Comparison of ENCODE assay signal across 10 mouse cellular contexts in the genomic region with DNA sequence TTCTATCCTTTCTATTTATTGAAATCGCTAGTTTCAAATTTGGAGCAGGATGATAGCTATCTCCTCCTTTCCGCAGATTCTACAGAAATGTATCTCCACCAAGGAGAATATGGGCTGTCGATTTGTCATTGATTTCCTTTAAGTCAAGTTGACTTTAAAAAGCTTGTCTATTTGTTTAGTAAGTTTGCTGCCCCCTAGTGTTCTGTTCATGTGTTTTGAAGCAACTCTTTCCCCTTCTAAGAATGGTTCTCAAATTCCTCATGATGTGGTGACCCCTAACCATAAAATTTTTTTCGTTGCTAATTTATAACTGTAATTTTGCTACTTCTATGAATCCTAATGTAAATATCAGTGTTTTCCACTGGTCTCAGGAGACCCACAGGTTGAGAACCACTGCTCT.
DNase-seq lines count a peak whose midpoint lies in the region; ATAC-seq and TF ChIP-seq lines count a peak whose summit lies in the region.
"Had no signal": no experiment of that assay in that cellular context is flagged by ENCODE, and none has a peak within 500 bp of the region (broad histone marks: within the 10 kb centered on the region; RNA-seq: fewer than 3 reads in every experiment).

No protein-coding gene starts in this region.

- peaks cover 35% of the 10 kb centered on the region for H3K36me3 ChIP-seq in forebrain, embryonic 14.5 days (ENCODE audit: control insufficient read depth, insufficient read depth, low read length)
- H3K36me3 ChIP-seq in forebrain, embryonic 10.5 days (replicated peaks) = peaks cover 16% of the 10 kb centered on the region
- peaks cover 10% of the 10 kb centered on the region; the same call in 1 of the 2 replicates for H3K36me3 ChIP-seq in limb, embryonic 14.5 days (ENCODE audit: control insufficient read depth, insufficient read depth, low read length)
- H3K36me3 ChIP-seq in limb, embryonic 10.5 days = no peaks in the 10 kb centered on the region
- H3K36me3 ChIP-seq in MEL (ENCODE audit: control insufficient read depth in 1 of 2, insufficient read depth in 2 of 2, low read length in 2 of 2) = no peaks in the 10 kb centered on the region
- no peaks in the 10 kb centered on the region for H3K36me3 ChIP-seq in forebrain, embryonic 11.5 days (ENCODE audit: control insufficient read depth, insufficient read depth, low read length)

- H3K4me3 ChIP-seq in forebrain, embryonic 14.5 days (ENCODE audit: low read depth, low read length) = no peak overlapping the region
- H3K4me3 ChIP-seq in forebrain, embryonic 10.5 days = no peak overlapping the region
- H3K4me3 ChIP-seq in limb, embryonic 14.5 days (replicated peaks; ENCODE audit: low read length) = no peak overlapping the region
- H3K4me3 ChIP-seq in limb, embryonic 10.5 days = no peak overlapping the region
- no peak overlapping the region for H3K4me3 ChIP-seq in MEL (ENCODE audit: control insufficient read depth in 1 of 2, insufficient read depth in 1 of 2, low read depth in 2 of 2, low read length in 2 of 2)
- no peak overlapping the region for H3K4me3 ChIP-seq in forebrain, embryonic 11.5 days (ENCODE audit: low read depth, low read length)
- H3K4me3 ChIP-seq: limb, embryonic 12.5 days had no signal

- peak in 1 of 3 experiments; percentile 48; a peak in 2 of 6 replicates for TF ChIP-seq CTCF in MEL (IDR thresholded peaks at IDR 0.05 in 2 of 3, conservative IDR thresholded peaks at IDR 0.05 in 1 of 3; ENCODE audit: control insufficient read depth in 1 of 3, insufficient read depth in 1 of 3, low read depth in 2 of 3, low read length in 3 of 3, poor library complexity in 1 of 3, severe bottlenecking in 1 of 3)

- H3K4me2 ChIP-seq in forebrain, embryonic 14.5 days (ENCODE audit: low read length) = no peak overlapping the region
- no peak overlapping the region for H3K4me2 ChIP-seq in limb, embryonic 14.5 days (replicated peaks; ENCODE audit: low read depth, low read length, severe bottlenecking)
- H3K4me2 ChIP-seq in forebrain, embryonic 11.5 days (ENCODE audit: low read depth, low read length, severe bottlenecking) = no peak overlapping the region
- H3K4me2 ChIP-seq: limb, embryonic 12.5 days had no signal

- no peak for TF ChIP-seq POLR2A in limb, embryonic 14.5 days (IDR thresholded peaks at IDR 0.05; ENCODE audit: borderline replicate concordance, extremely low read depth, insufficient read depth, insufficient read length)
- no peak for TF ChIP-seq POLR2A in MEL (IDR thresholded peaks at IDR 0.05; ENCODE audit: control insufficient read depth in 1 of 2, insufficient read depth in 1 of 2, low read depth in 1 of 2, low read length in 2 of 2, poor library complexity in 1 of 2)

- DNase-seq in forebrain, embryonic 14.5 days (ENCODE audit: low spot score) = peak; percentile 87
- no peak for DNase-seq in forebrain, embryonic 10.5 days (ENCODE audit: extremely low spot score, low spot score)
- DNase-seq in limb, embryonic 14.5 days (ENCODE audit: low spot score) = peak; percentile 75
- DNase-seq in limb, embryonic 10.5 days (ENCODE audit: low spot score) = no peak
- peak; percentile 37 for DNase-seq in MEL (ENCODE audit: low read depth, low spot score)
- peak; percentile 64 for DNase-seq in lung, postnatal 14 days
- DNase-seq in forebrain, embryonic 11.5 days (ENCODE audit: low spot score) = no peak

- H3K4me1 ChIP-seq in forebrain, embryonic 14.5 days (ENCODE audit: control insufficient read depth, insufficient read depth, low read length) = no peaks in the 10 kb centered on the region
- H3K4me1 ChIP-seq in forebrain, embryonic 10.5 days = no peaks in the 10 kb centered on the region
- no peaks in the 10 kb centered on the region for H3K4me1 ChIP-seq in limb, embryonic 14.5 days (ENCODE audit: control insufficient read depth, insufficient read depth, low read length)
- no peaks in the 10 kb centered on the region for H3K4me1 ChIP-seq in limb, embryonic 10.5 days
- no peaks in the 10 kb centered on the region for H3K4me1 ChIP-seq in MEL (ENCODE audit: control insufficient read depth in 1 of 2, insufficient read depth in 2 of 2, low read length in 2 of 2)
- no peaks in the 10 kb centered on the region for H3K4me1 ChIP-seq in forebrain, embryonic 11.5 days (replicated peaks; ENCODE audit: control insufficient read depth, insufficient read depth, low read length)
- H3K4me1 ChIP-seq: limb, embryonic 12.5 days had no signal

- no peak overlapping the region for H3K9ac ChIP-seq in forebrain, embryonic 14.5 days (ENCODE audit: low read length)
- H3K9ac ChIP-seq in limb, embryonic 14.5 days (ENCODE audit: low read depth, low read length, severe bottlenecking) = no peak overlapping the region
- H3K9ac ChIP-seq in MEL (ENCODE audit: control insufficient read depth, low read depth, low read length, poor library complexity, severe bottlenecking) = no peak overlapping the region
- no peak overlapping the region for H3K9ac ChIP-seq in forebrain, embryonic 11.5 days (ENCODE audit: low read length)
- H3K9ac ChIP-seq: limb, embryonic 12.5 days had no signal

- ATAC-seq in forebrain, embryonic 14.5 days = no peak
- ATAC-seq in limb, embryonic 14.5 days (ENCODE audit: low FRiP score, low read depth) = no peak
- ATAC-seq in granulocyte monocyte progenitor cell, adult 5-6 weeks (replicated peaks; ENCODE audit: poor library complexity, severe bottlenecking) = no peak
- no peak for ATAC-seq in forebrain, embryonic 11.5 days (replicated peaks; ENCODE audit: low FRiP score)
- ATAC-seq: activated CD4-positive, CD25-positive, alpha-beta regulatory T cell, adult 4 months had no signal

- peak; percentile 19 for TF ChIP-seq RAD21 in MEL (IDR thresholded peaks at IDR 0.05; ENCODE audit: low read depth, low read length)

- no peaks in the 10 kb centered on the region for H3K27me3 ChIP-seq in forebrain, embryonic 14.5 days (replicated peaks; ENCODE audit: control insufficient read depth, insufficient read depth, low read length)
- H3K27me3 ChIP-seq in forebrain, embryonic 10.5 days (ENCODE audit: poor library complexity, severe bottlenecking) = no peaks in the 10 kb centered on the region
- H3K27me3 ChIP-seq in limb, embryonic 14.5 days (ENCODE audit: control insufficient read depth, insufficient read depth, low read length) = no peaks in the 10 kb centered on the region
- H3K27me3 ChIP-seq in limb, embryonic 10.5 days (ENCODE audit: low read depth, poor library complexity, severe bottlenecking) = no peaks in the 10 kb centered on the region
- H3K27me3 ChIP-seq in MEL (ENCODE audit: control insufficient read depth in 1 of 2, insufficient read depth in 2 of 2, low read length in 2 of 2) = no peaks in the 10 kb centered on the region
- no peaks in the 10 kb centered on the region for H3K27me3 ChIP-seq in forebrain, embryonic 11.5 days (ENCODE audit: control insufficient read depth, insufficient read depth, low read length)
- H3K27me3 ChIP-seq: limb, embryonic 12.5 days had no signal

- H3K79me2 ChIP-seq in MEL (ENCODE audit: control insufficient read depth, insufficient read depth, low read length, poor library complexity) = no peaks in the 10 kb centered on the region

- no peak overlapping the region for H3K27ac ChIP-seq in forebrain, embryonic 14.5 days (ENCODE audit: low read depth, low read length)
- no peak overlapping the region for H3K27ac ChIP-seq in forebrain, embryonic 10.5 days
- no peak overlapping the region for H3K27ac ChIP-seq in limb, embryonic 14.5 days (replicated peaks; ENCODE audit: low read depth, low read length)
- H3K27ac ChIP-seq in limb, embryonic 10.5 days = no peak overlapping the region
- no peak overlapping the region for H3K27ac ChIP-seq in MEL (ENCODE audit: control insufficient read depth, low read depth, low read length)
- H3K27ac ChIP-seq in forebrain, embryonic 11.5 days (ENCODE audit: low read depth, low read length) = no peak overlapping the region
- H3K27ac ChIP-seq: limb, embryonic 12.5 days had no signal

- H3K9me3 ChIP-seq in forebrain, embryonic 14.5 days (replicated peaks; ENCODE audit: control insufficient read depth, low read length) = no peaks in the 10 kb centered on the region
- H3K9me3 ChIP-seq in forebrain, embryonic 10.5 days = no peaks in the 10 kb centered on the region
- H3K9me3 ChIP-seq in limb, embryonic 14.5 days (ENCODE audit: control insufficient read depth, low read length) = no peaks in the 10 kb centered on the region
- no peaks in the 10 kb centered on the region for H3K9me3 ChIP-seq in limb, embryonic 10.5 days (replicated peaks)
- no peaks in the 10 kb centered on the region for H3K9me3 ChIP-seq in MEL (replicated peaks; ENCODE audit: insufficient read depth, low read length)
- H3K9me3 ChIP-seq in forebrain, embryonic 11.5 days (ENCODE audit: control insufficient read depth, low read length) = no peaks in the 10 kb centered on the region
- H3K9me3 ChIP-seq: limb, embryonic 12.5 days had no signal

- 62% methylated on average over 4 of the region's 4 CpGs for WGBS in forebrain, embryonic 14.5 days
- WGBS in forebrain, embryonic 10.5 days = 63% methylated on average over 4 of the region's 4 CpGs
- 48% methylated on average over 4 of the region's 4 CpGs for WGBS in limb, embryonic 14.5 days
- 63% methylated on average over 4 of the region's 4 CpGs for WGBS in limb, embryonic 10.5 days
- WGBS in forebrain, embryonic 11.5 days = 67% methylated on average over 4 of the region's 4 CpGs

- no peak for TF ChIP-seq EP300 in MEL (IDR thresholded peaks at IDR 0.05; ENCODE audit: low read depth in 1 of 2, low read length in 2 of 2)

TF ChIP-seq in MEL, 35 proteins besides CTCF, POLR2A, EP300 and RAD21:
- TF ChIP-seq NRF1 (IDR thresholded peaks at IDR 0.05; ENCODE audit: insufficient read depth, low read depth, low read length, poor library complexity, severe bottlenecking) = no peak
- TF ChIP-seq POLR2AphosphoS5 (IDR thresholded peaks at IDR 0.05; ENCODE audit: borderline replicate concordance, low read depth, low read length) = no peak
- TF ChIP-seq ZMIZ1 (IDR thresholded peaks at IDR 0.05; ENCODE audit: low read depth, low read length) = no peak
- TF ChIP-seq MAFK (IDR thresholded peaks at IDR 0.05; ENCODE audit: borderline replicate concordance, low read depth, low read length) = no peak
- TF ChIP-seq USF2 (IDR thresholded peaks at IDR 0.05; ENCODE audit: borderline replicate concordance in 1 of 2, insufficient read depth in 1 of 2, low read depth in 1 of 2, low read length in 2 of 2) = no peak
- peak; percentile 44 for TF ChIP-seq SMC3 (IDR thresholded peaks at IDR 0.05; ENCODE audit: low read depth, low read length)
- no peak for TF ChIP-seq MXI1 (IDR thresholded peaks at IDR 0.05; ENCODE audit: low read depth, low read length)
- no peak for TF ChIP-seq ZKSCAN1 (IDR thresholded peaks at IDR 0.05; ENCODE audit: low read depth, low read length)

Comparison
In these comparisons a context has a peak if more than half of its experiments do, and no peak if none do; other contexts are left out.
1. DNase-seq: peak in forebrain, embryonic 14.5 days (single experiment), limb, embryonic 14.5 days (single experiment), MEL (single experiment) and lung, postnatal 14 days (single experiment); none in forebrain, embryonic 10.5 days (single experiment), limb, embryonic 10.5 days (single experiment) and forebrain, embryonic 11.5 days (single experiment).